Mouse (Mus musculus) kidney, postnatal 0 days (tissue): ENCODE data around the gene Gipc1. TPM values are rescaled to one million over a fixed set of nuclear protein-coding genes. Genes with fewer than 3 reads are reported as not detected.
A peak's percentile ranks its signal among the peaks of the same experiment; 100 is the strongest.

Experiments
- ATAC-seq: fragments of 200-750 bp; cut with Nextera tagmentation; replicated peaks from 2 replicates; pipeline ENCODE4 v1.8.0; 2017; ENCODE audit warnings: low read depth, moderate number of reproducible peaks, moderate TSS enrichment, moderate library complexity; ENCODE audit not compliant: low FRiP score
- DNase-seq: peaks from one replicate; pipeline ENCODE4 v3.0.0-alpha.2; 2016; ENCODE audit warnings: low spot score
- H3K27ac ChIP-seq: fragments of 300-500 bp; sonication (generic); 2 replicates; pipeline ENCODE4 v1.5.1; 2014; ENCODE audit warnings: mild to moderate bottlenecking
- H3K27me3 ChIP-seq: fragments of 300-500 bp; sonication (generic); 2 replicates; pipeline ENCODE4 v1.6.1; 2014; ENCODE audit warnings: low read length, mixed read lengths; ENCODE audit not compliant: insufficient read depth
- H3K36me3 ChIP-seq: fragments of 300-500 bp; sonication (generic); 2 replicates; pipeline ENCODE4 v1.6.1; 2014; ENCODE audit warnings: low read length, mixed read lengths; ENCODE audit not compliant: insufficient read depth
- H3K4me1 ChIP-seq: fragments of 300-500 bp; sonication (generic); replicated peaks from 2 replicates; pipeline ENCODE4 v1.6.1; 2014; ENCODE audit warnings: antibody characterized with exemption, low read length, mixed read lengths; ENCODE audit not compliant: insufficient read depth
- H3K4me2 ChIP-seq: fragments of 300-500 bp; sonication (generic); 2 replicates; pipeline ENCODE4 v1.6.1; 2014; ENCODE audit warnings: mild to moderate bottlenecking, low read length, moderate library complexity, mixed read lengths
- H3K4me3 ChIP-seq: fragments of 300-500 bp; sonication (generic); replicated peaks from 2 replicates; pipeline ENCODE4 v1.5.1; 2014; ENCODE audit warnings: low read depth, low read length
- H3K9ac ChIP-seq: fragments of 300-500 bp; sonication (generic); 2 replicates; pipeline ENCODE4 v1.6.1; 2014; ENCODE audit warnings: low read depth, low read length
- H3K9me3 ChIP-seq: fragments of 300-500 bp; sonication (generic); replicated peaks from 2 replicates; pipeline ENCODE4 v1.6.1; 2016; ENCODE audit warnings: low read length, inconsistent platforms, mixed read lengths
- CTCF ChIP-seq: IDR thresholded peaks from 2 replicates; pipeline ENCODE4 v1.5.1; 2016; ENCODE audit warnings: antibody characterized with exemption, low read depth, mild to moderate bottlenecking, moderate library complexity
- WGBS: fragments of 180-500 bp; shearing (Covaris S2); extraction: QIAGEN DNeasy Blood & Tissue Kit; methylation state at CpG from one replicate; pipeline ENCODE4 v1.1.7; 2014; 5-methylcytosine and 5-hydroxymethylcytosine counted together
- polyA plus RNA-seq: library from polyadenylated mRNA; unstranded; fragments of >200 nt; fragmentation: Nextera tagmentation; extraction: Ambion mirVana; gene quantifications from 2 replicates; pipeline ENCODE4 v1.2.1, GENCODE M21; 2015

Gipc1 gene
- polyA plus RNA-seq, 1 experiment from 2014 or later: 197 TPM

DNA sequence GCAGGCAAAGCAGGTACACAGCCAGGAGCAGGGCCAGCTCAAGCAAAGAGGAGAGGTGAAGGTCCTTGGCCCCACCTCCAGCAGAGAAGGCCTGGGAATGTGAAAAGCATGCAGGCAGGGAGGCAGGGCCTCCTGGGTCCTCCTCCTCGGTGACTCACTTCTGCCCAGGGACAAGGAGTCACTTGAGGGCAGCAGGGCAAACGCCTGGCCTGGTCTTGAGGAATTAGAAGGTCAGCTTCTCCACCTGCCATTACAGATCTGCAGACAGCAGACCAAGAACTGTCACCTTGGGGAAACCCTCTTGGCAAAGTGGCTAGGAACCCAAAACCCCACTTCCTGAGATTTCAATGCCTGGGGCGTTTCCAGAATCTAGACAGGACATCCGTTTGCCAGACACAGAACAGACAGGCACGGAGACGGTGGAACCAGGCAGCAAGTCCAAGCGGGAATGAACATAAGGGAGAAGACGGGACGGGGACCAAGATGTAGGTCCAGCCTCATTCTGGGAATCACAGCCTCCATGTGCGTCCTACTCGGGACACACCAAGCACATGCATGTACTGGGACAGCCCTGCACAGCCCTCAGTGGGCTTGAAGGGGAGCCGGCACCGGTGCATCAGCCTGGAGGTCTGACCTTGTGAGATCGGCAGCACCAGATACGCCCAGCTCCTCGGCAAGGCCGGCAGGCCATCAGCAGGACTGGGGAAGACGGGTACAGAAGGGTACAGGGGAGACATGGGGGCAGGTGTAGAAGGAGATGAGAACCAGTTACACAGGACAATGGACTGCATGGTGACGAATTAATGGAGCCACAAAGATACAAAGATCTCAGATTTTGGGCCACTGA lies 45.1 kb downstream of the Gipc1 start:
- ATAC-seq: no peak; the same call in 1 of the 2 replicates
- peaks cover 1% of the 10 kb centered on the region for H3K36me3 ChIP-seq
- no peaks in the 10 kb centered on the region for H3K27me3 ChIP-seq
- H3K9ac ChIP-seq: peak overlapping the region; percentile 96
- H3K27ac ChIP-seq: peak overlapping the region; percentile 94
- peak overlapping the region; percentile 89 for H3K4me3 ChIP-seq
- TF ChIP-seq CTCF: peak; percentile 16; the same call in 1 of the 2 replicates
- peaks cover 40% of the 10 kb centered on the region for H3K4me1 ChIP-seq
- no peaks in the 10 kb centered on the region for H3K9me3 ChIP-seq
- DNase-seq: peak; percentile 61
- peak overlapping the region; percentile 96 for H3K4me2 ChIP-seq
- 27% methylated on average over 19 of the region's 19 CpGs for WGBS

DNA sequence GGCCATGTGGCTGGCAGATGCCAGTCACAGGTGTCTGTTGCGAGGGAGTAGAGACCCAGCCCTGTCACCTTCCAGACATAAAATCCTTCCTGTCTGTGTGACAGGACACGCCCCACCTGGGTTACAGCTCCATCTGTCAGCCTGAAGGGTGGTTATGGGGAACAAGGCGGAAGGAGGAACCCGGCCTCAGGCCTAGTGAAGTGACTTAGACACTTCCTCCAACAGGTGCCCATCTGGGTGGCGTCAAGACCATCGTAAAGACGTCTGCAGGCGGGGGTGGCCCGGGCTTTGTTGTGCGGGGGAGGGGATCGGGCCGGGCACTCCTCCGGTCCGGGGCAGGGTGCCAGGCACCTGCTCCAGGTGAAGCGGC lies 45.8 kb downstream of the Gipc1 start:
- no peak for TF ChIP-seq CTCF
- ATAC-seq (peak; percentile 5; the same call in 1 of the 2 replicates), DNase-seq (peak; percentile 40)
- H3K27me3 ChIP-seq: no peaks in the 10 kb centered on the region
- H3K4me3 ChIP-seq: peak overlapping the region; percentile 89
- no peaks in the 10 kb centered on the region for H3K36me3 ChIP-seq
- peak overlapping the region; percentile 96 for H3K4me2 ChIP-seq
- H3K9ac ChIP-seq: peak overlapping the region; percentile 96
- 1% methylated on average over 15 of the region's 15 CpGs for WGBS
- peak overlapping the region; percentile 94 for H3K27ac ChIP-seq
- peaks cover 40% of the 10 kb centered on the region for H3K4me1 ChIP-seq
- H3K9me3 ChIP-seq: no peaks in the 10 kb centered on the region

DNA sequence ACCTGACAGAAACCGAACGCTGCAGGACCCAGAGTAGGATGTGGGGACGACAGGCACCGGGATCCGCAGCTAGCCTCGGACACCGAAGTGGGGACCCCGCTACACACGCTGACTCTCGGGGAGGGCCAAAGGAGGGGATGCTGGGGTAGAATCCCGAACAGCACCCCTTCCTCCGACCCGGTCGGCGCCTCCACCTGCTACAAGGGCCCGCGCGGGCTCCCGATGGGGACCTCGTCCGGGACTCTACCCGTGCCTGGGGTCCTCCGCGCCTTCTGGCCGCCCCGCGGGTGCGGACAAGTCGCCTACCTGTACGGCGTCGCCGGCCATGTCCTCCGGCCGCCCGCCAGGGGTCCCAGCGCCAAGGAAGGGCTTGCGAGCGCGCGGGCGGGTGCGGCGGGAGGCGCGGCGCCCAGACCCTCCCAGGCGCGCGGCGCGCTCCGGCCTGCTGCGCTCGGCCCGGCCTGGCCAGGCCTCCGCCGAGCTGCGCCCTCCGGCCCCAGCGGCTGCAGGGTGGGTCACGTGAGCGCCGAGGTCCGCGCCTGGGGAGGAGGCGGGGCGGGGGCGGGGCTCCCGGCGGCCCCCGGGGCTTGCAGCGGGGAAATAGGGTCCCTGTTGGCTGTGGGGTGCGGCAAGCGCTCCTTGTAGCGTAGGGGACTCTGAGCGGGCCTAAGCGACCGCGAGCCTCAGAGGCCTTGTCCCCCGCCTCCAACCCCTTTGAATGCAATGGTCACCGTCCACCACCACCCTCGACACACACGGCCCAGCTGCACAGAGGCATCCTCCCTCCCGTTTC lies 46.4 kb downstream of the Gipc1 start, which contains the start of gene Pkn1:
Gene Pkn1, minus strand, starts transcription at position 519 of the 793 bp plus-strand sequence.
- Histone ChIP-seq H3K9me3 (no peaks in the 10 kb centered on the region), H3K27ac (peak within 1 kb of the TSS; percentile 94), H3K4me1 (peaks cover 40% of the 10 kb centered on the region), H3K9ac (peak within 1 kb of the TSS; percentile 96), H3K4me3 (peak within 1 kb of the TSS; percentile 89), H3K27me3 (no peaks in the 10 kb centered on the region), H3K4me2 (peak within 1 kb of the TSS; percentile 96), H3K36me3 (no peaks in the 10 kb centered on the region)
- ATAC-seq: peak; percentile 89
- peak; percentile 88 for DNase-seq
- under 1% methylated on average over 78 of the region's 85 CpGs for WGBS
- 0 out of 2 replicates have a peak, but pooled peaks have one; percentile 7 for TF ChIP-seq CTCF

DNA sequence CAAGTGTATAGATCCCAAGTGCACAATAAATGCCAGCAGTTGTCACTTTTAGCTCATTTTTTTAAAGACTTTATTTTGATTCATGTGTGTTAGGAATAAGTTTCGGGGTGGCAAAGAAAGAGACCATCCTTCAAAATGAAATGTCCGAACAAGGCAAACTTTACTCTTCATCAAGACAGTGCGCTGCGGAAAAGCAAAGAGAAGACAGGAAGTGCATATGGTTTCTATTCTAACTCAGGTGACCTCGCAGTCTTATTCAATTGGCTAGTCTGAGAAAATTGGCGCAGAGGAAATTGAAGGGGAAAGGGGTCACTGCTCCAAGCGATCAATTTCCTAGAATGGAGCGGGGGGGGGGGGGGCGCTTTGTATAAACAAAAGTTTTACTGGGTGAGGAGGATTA lies 47.1 kb downstream of the Gipc1 start:
- Histone ChIP-seq H3K4me1 (peaks cover 36% of the 10 kb centered on the region), H3K36me3 (no peaks in the 10 kb centered on the region), H3K4me3 (peak overlapping the region; percentile 89), H3K27ac (peak overlapping the region; percentile 94), H3K9ac (peak overlapping the region; percentile 96), H3K27me3 (no peaks in the 10 kb centered on the region), H3K9me3 (no peaks in the 10 kb centered on the region), H3K4me2 (peak overlapping the region; percentile 96)
- no peak for ATAC-seq
- TF ChIP-seq CTCF: no peak
- 9% methylated on average over 9 of the region's 9 CpGs for WGBS
- DNase-seq: peak; percentile 58

DNA sequence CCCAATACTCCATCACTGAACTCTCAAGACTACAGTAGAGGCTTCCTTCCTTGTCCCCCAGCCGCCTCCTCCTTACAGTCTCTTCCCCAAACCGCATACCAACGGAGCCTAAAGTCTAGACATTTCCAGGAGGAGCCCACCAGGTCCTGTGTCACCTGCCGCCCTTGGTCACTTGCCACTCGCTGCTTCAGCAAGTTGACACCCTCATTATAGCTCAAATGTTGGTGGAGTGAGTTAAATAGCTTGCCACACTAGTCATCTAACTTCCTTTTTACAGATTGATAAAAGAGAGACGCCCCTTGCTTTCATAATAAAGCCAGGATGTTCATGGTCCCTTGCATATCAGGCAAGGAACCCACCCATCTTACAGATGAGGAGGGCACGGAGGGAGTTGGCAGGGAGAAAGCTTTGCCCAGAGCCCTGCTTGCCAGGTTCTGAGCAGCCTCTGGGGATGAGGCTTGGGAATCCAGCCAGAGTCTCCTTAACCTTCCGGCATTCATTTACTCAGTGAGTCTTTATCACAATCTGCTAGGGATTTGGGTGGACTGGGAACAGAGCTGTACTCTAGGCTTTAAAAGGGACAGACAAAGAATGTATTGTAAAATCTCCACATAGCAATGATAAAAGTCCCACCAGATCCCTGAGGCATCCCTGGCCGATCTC lies 48.1 kb downstream of the Gipc1 start:
- TF ChIP-seq CTCF: no peak
- no peak overlapping the region for H3K4me3 ChIP-seq
- H3K36me3 ChIP-seq: no peaks in the 10 kb centered on the region
- WGBS: 72% methylated on average over 9 of the region's 9 CpGs
- no peak overlapping the region for H3K4me2 ChIP-seq
- no peaks in the 10 kb centered on the region for H3K9me3 ChIP-seq
- no peak overlapping the region for H3K27ac ChIP-seq
- H3K9ac ChIP-seq: no peak overlapping the region
- no peak for ATAC-seq
- DNase-seq: no peak
- H3K4me1 ChIP-seq: peaks cover 30% of the 10 kb centered on the region
- no peaks in the 10 kb centered on the region for H3K27me3 ChIP-seq

DNA sequence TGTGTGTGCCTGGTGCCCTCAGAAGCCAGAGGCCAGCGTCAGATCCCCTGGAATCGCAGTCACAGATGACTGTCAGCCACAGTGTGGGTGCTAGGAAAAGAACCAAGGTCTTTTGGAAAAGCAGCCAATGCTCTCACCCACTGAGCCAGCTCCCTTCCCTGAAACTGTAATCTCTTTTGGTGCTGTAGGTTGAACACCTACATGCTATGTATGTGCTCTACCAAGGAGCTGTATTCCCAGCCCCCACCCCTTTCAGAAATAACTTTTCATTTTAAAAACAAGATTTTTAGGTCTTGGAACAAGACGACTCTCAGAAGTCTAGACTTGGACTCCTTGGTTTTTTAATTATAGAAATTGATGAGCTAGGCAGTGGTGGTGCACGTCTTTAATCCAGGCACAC lies 50.9 kb downstream of the Gipc1 start:
- H3K4me3 ChIP-seq: no peak overlapping the region
- no peak for DNase-seq

More for the DNA sequence above, 50.9 kb downstream of the Gipc1 start:
- peaks cover 8% of the 10 kb centered on the region; the same call in 1 of the 2 replicates for H3K4me1 ChIP-seq
- WGBS: 81% methylated on average over 4 of the region's 4 CpGs
- no peaks in the 10 kb centered on the region for H3K36me3 ChIP-seq
- no peak overlapping the region for H3K27ac ChIP-seq
- ATAC-seq: no peak
- no peak for TF ChIP-seq CTCF
- H3K27me3 ChIP-seq: no peaks in the 10 kb centered on the region
- H3K9me3 ChIP-seq: no peaks in the 10 kb centered on the region
- H3K4me2 ChIP-seq: no peak overlapping the region
- no peak overlapping the region for H3K9ac ChIP-seq
